Mouse (Mus musculus) brain, embryonic 14.5 days (tissue): Measurements from ENCODE around the gene Tmem106c.

Experiments
- CTCF ChIP-seq: fragments of 200-500 bp; IDR thresholded peaks from 2 replicates; pipeline ENCODE4 v1.5.1; 2012; ENCODE audit warnings: inconsistent platforms, mild to moderate bottlenecking, moderate library complexity, borderline replicate concordance; ENCODE audit not compliant: insufficient read depth, insufficient read length; ENCODE audit errors: extremely low read depth
- POLR2A ChIP-seq: fragments of 200-500 bp; IDR thresholded peaks from 2 replicates; pipeline ENCODE4 v1.6.1; 2012; ENCODE audit warnings: mild to moderate bottlenecking, inconsistent platforms, borderline replicate concordance; ENCODE audit not compliant: poor library complexity, insufficient read depth, insufficient read length, severe bottlenecking; ENCODE audit errors: extremely low read depth

- no peak for TF ChIP-seq CTCF
- no peak for TF ChIP-seq POLR2A
Observed at GRCm38 (mm10) chr15:97950240-97950639, 13.8 kb upstream of the Tmem106c start.
